Mouse (Mus musculus) T-cell, adult 66 days (primary cell): ENCODE data around the gene Mia3. TPM values are rescaled to one million over a fixed set of nuclear protein-coding genes. Genes with fewer than 3 reads are reported as not detected.

Source experiments
- total RNA-seq, 2 experiments: library from RNA; stranded (reverse); gene quantifications; 3 replicates in 1 of 2; 4 replicates in 1 of 2; pipeline ENCODE4 v1.2.4; 2023

The Mia3 gene
- total RNA-seq = 100 to 1,000 TPM; 203 to 209 TPM

GRCm38 (mm10) chr1:183369427-183370014 is at the start of gene Mia3:
Gene Mia3 (minus strand): TSS chr1:183369553.

GRCm38 (mm10) chr1:183417873-183418272 is 48.5 kb upstream of the Mia3 start, which contains the start of gene Hhipl2:
Gene Hhipl2 (plus strand): TSS chr1:183418215.

DNA sequence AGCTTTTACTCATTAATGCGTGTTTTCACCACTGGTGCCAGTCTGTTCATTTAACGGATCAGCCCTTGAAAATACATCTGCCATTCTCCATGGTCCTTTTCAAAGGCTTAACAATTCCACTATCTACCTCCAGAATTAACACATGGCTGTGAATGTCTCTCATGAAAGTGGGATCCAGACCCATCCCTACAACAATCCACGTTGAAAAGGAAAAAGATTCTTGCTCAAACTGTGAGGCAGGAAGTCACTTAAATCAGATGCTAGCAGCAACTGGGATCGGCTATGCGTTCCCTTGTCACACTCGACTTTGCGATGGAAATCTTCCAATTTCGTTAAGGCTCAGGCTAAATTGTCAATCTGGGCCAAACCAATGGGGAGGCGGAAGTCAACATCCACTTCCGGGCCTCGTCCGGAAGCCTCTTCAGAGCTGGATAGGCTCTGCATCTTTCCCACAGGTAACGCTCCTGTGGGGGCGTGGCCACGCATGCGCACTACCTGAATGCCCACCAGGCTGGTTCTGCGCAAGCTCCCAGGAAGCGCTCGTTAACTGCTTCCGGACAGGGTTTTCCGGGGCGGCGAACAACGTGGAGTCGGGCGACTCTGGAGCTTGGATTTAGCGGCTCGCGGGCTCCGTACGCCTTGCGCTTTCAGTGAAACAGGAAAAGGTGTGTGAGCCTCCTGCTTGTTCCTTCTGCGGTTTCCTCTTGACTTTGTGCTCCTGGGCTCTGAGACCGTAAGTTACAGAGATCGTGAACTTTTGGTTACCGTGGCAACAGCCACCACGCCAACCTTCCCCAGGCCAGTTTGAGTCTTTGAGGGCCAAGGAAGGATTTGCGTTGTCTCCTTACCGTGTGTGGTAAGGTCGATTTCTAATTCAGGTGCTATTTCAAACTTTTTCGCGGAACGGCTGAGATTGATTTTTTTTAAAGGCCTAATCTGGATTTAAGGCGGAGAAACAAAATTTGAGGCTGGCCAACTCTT is 19.4 kb upstream of the Mia3 start, which contains the start of gene Taf1a:
Taf1a (plus strand) TSS at position 556 of the 981 bp plus-strand sequence.

DNA sequence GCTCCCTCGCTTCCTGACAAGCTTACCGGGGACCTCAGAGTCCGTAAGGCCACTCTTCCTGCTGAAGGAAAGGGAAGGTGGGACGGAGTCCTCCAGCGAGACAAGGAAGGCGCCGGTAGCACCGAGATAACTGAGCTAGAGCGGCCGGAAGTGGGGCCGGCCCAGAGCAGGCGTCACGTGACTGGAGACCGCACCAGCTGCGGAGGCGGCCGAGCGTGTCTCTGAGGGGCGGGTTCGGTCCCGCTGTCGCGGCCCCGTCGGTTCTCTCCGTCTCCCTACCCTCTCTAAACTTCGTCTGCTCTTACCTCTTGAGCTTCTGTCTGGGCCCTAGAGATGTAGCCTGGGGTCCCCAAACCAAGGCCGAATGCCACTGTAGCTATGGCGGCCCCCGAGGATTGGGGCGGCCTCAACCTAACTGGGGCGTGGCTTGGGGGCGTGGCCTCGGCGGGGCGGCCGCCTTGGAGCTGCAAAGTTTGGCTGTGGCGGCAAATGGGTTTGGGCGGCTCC is 72.4 kb downstream of the Mia3 start, which contains the start of gene Brox:
Brox (minus strand) TSS at position 393 of the 507 bp plus-strand sequence.

GRCm38 (mm10) chr1:183296465-183296864 is 72.9 kb downstream of the Mia3 start, which contains the start of gene Aida:
Gene Aida (plus strand): TSS chr1:183296590.

Other genes with a start within 250 kb of the Mia3 start
- 10 to 100 TPM; 20.1 to 22.5 TPM for gene Disp1, start 148.0 kb downstream of the Mia3 start, total RNA-seq
- 10 to 100 TPM; 45.2 to 51.7 TPM for gene Aida, start 73.0 kb downstream of the Mia3 start, total RNA-seq
- gene Brox, start 72.3 kb downstream of the Mia3 start, total RNA-seq = 10 to 100 TPM; 34.0 to 50.6 TPM
- 10 to 100 TPM; 25.7 to 30.3 TPM for gene Taf1a, start 19.4 kb upstream of the Mia3 start, total RNA-seq
- under 1 TPM in 1 of 2 experiments, not detected in 1; 0.21 TPM for gene Hhipl2, start 48.7 kb upstream of the Mia3 start, total RNA-seq